Mouse (Mus musculus): Measurements from ENCODE around the gene Gm4141.
"Not testable (repeated sequence)": the region's sequence is repeated elsewhere in the genome, so short reads cannot be mapped to it uniquely, and the experiment has no call there.

DNA sequence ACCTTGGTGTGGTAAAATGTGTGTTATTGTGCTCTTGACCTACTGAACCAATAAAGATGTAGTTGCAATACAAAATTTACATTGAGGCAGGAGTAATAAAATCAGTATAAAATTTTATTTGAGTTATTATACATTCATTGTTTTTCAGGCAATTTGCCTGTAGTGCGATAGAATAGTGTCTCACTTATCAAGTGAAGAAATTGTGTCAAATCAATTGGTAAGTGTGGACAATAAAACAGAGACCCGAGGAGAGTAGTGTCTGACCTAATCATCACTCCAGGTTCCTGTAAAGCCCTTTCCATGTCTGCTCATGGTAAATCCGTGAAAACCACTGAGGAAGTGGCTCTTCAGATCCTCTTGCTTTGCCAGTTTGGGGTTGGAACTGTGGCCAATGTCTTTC lies 42.5 kb downstream of the Gm4141 start, which contains the start of gene Vmn1r104:
- not testable (repeated sequence) for TF ChIP-seq KAT2A (IDR thresholded peaks at IDR 0.05; ENCODE audit: insufficient replicate concordance, low read length); POLR2A (IDR thresholded peaks at IDR 0.05; ENCODE audit: low read depth, low read length); CTCF (conservative IDR thresholded peaks at IDR 0.05 in 1 of 2, IDR thresholded peaks at IDR 0.05 in 1 of 2; ENCODE audit: low read depth in 2 of 2, low read length in 2 of 2); ELF1 (IDR thresholded peaks at IDR 0.05; ENCODE audit: low read depth, low read length); POLR2AphosphoS2 (IDR thresholded peaks at IDR 0.05; ENCODE audit: low read depth, low read length)
